Mouse (Mus musculus) macrophage (primary cell): ENCODE measurements at regions not wholly inside any gene's neighbourhood (a gene's known extent, or its start where the extent isn't known, plus 50 kb on each side); places are given as distances from the start of the nearest gene placed in this dataset.

ENCODE experiments used
- H3K27ac ChIP-seq: fragments of 350-480 bp; formaldehyde crosslinking; 2 replicates; pipeline ENCODE4 v1.9.0; 2021
- H3K36me3 ChIP-seq: fragments of 350-480 bp; formaldehyde crosslinking; 2 replicates; pipeline ENCODE4 v1.9.0; 2021; ENCODE audit errors: inconsistent target
- H3K4me3 ChIP-seq: fragments of 350-480 bp; formaldehyde crosslinking; 2 replicates; pipeline ENCODE4 v1.9.0; 2021; ENCODE audit errors: inconsistent target
- H3K79me2 ChIP-seq: fragments of 350-480 bp; formaldehyde crosslinking; 2 replicates; pipeline ENCODE4 v1.9.0; 2021; ENCODE audit errors: inconsistent target
- WGBS: methylation state at CpG from one replicate; pipeline ENCODE4 v1.1.7; 2026; ENCODE audit warnings: inconsistent platforms; ENCODE audit not compliant: missing documents; 5-methylcytosine and 5-hydroxymethylcytosine counted together

GRCm38 (mm10) chr12:25305764-25306653 lies 209.1 kb upstream of the Id2 start:
- no peak overlapping the region for H3K4me3 ChIP-seq
- H3K79me2 ChIP-seq: no peaks in the 10 kb centered on the region
- no peak overlapping the region for H3K27ac ChIP-seq
- H3K36me3 ChIP-seq: no peaks in the 10 kb centered on the region
- 86% methylated on average over 12 of the region's 12 CpGs for WGBS

- H3K36me3 ChIP-seq: no peaks in the 10 kb centered on the region
- WGBS: 92% methylated on average over 4 of the region's 6 CpGs
- no peak overlapping the region for H3K27ac ChIP-seq
- H3K4me3 ChIP-seq: no peak overlapping the region
- no peaks in the 10 kb centered on the region for H3K79me2 ChIP-seq
Measured at GRCm38 (mm10) chr12:25304820-25305511, 208.0 kb upstream of the Id2 start.

DNA sequence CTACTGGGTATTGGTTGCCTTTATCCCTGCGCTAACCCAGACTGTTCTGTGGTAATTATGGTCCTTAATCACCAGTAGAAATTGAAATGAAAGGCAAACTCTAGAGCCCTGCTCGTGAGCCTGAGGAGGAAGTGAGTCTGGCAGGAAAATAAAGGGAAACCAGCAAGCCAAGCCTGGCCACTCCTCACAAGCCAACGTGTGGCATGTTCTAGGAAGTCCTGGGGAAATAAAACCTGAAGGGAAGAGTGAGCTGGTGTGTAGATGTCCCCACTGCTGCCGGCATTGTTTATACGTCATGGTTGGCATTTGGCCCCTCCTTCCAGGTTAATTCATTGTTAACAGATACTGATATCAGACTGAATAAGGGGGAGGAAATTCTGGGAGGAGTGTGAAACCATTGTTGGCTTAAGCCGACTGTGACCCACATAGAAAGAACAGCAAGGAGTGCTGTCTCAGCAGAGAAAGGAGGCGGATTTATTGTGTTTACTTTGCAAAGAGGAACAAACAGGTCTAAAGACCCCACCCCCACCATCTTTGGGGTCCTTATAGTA lies 206.6 kb upstream of the Id2 start:
- peak overlapping the region; percentile 18 for H3K27ac ChIP-seq
- no peak overlapping the region for H3K4me3 ChIP-seq
- WGBS: 17% methylated on average over 7 of the region's 7 CpGs

GRCm38 (mm10) chr12:25300804-25301390 lies 204.0 kb upstream of the Id2 start:
- 49% methylated on average over 9 of the region's 9 CpGs for WGBS
- Histone ChIP-seq H3K27ac (peak overlapping the region; percentile 25; the same call in 1 of the 2 replicates), H3K36me3 (no peaks in the 10 kb centered on the region), H3K79me2 (no peaks in the 10 kb centered on the region), H3K4me3 (no peak overlapping the region)

More for the DNA sequence above, 206.6 kb upstream of the Id2 start:
- Histone ChIP-seq H3K79me2 (no peaks in the 10 kb centered on the region), H3K36me3 (no peaks in the 10 kb centered on the region)

DNA sequence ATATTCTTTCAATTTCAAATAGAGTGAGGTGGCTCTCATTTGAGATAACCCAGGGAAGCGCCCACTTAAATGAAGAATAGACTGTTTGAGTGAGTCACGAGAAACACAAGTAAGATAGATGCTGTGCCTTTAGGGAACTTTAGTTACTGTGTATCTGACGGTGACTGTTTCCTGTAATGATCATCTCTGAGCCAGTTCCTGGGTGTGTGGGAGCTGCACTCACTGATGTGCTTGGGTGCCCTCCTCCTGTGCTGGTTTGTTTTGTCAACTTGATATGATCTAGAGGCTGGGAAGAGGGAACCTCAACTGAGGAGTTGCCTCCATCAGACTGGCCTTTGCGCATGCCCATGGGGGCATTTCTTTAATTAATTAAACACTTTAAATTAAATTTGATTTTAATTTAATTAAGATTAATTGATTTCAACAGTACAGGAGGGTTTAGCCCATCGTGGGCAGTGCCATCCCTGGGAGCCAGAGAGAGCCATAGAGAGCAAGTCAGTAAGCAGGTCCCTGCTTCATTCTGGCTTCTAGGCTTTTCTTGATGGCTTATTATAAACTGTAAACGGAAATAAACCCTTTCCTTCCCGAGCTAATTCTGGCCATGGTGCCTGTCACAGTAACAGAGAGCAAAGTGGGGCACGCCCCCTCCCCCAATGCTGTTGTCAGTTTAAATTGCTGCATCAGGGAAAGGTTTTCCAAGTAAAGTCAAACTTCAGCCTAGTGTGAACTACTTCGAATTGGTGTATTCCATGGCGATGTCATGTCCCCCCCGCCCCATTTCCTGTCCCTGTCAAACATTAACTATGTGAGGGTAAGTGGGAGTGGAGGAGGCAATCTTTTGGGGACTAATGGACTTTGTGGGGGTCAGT lies 202.9 kb upstream of the Id2 start:
- 43% methylated on average over 11 of the region's 11 CpGs for WGBS
- Histone ChIP-seq H3K36me3 (no peaks in the 10 kb centered on the region), H3K27ac (no peak overlapping the region), H3K79me2 (no peaks in the 10 kb centered on the region), H3K4me3 (no peak overlapping the region)

DNA sequence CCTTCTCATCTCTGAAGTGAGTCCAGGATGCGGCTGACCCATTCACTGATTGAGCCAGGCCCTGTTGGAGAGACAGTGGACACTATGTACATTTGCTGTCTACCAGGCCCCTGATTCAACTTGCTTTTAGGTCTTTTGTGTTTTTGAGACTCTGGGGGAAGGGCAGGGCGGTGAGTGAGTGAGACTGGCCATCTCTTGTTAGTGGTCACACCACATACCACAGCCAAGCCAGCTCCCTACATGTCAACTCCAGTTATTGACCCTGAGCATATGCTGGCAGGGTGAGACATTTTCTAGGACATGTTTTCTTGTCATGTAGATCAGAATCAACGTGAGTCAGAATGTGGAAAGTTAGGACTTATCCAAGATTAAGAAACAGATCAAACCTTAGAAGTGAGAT lies 201.8 kb upstream of the Id2 start:
- Histone ChIP-seq H3K4me3 (no peak overlapping the region), H3K27ac (no peak overlapping the region), H3K79me2 (no peaks in the 10 kb centered on the region), H3K36me3 (no peaks in the 10 kb centered on the region)
- 97% methylated on average over 3 of the region's 3 CpGs for WGBS

DNA sequence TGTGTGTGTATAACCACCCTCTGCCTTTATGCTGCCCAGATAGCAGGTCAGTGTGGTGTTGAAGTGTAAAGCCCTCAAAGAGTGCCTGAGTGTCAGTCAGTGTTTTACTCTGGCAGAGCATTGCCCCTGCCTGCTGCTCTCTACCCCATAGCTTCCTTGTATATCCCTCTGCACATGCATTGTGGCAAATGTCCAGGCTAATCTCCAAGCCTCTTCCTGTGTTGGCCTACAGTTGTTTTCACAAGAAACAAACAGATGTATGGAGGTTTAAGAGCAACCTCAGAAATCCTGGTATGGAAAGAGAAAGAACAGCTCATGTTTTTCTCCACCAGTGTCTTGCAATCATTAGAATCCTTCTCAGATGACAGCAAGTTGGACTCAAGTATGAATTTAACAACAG lies 201.0 kb upstream of the Id2 start:
- Histone ChIP-seq H3K27ac (no peak overlapping the region), H3K36me3 (no peaks in the 10 kb centered on the region), H3K4me3 (no peak overlapping the region), H3K79me2 (no peaks in the 10 kb centered on the region)

DNA sequence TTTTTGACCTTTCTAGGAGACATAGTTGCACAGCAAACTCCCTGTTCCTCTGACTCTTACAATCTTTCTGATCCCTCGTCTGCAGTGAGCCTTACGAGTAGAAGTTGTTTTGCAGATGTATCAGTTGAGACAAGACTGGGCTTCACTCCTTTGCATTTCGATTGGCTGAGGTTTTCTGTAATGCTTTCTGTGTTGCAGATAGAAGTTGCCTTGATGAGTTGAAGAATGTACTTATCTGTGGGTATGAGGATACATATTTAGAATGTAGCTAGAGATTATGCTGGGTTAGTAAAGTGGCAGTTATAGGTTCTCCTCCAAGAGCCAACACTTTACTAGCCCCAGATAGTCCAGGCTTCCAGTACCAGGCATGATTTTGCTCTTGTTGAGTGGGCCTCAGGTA lies 199.7 kb upstream of the Id2 start:
- WGBS: 92% methylated on average over 3 of the region's 3 CpGs
- no peak overlapping the region for H3K4me3 ChIP-seq
- no peaks in the 10 kb centered on the region for H3K79me2 ChIP-seq
- H3K27ac ChIP-seq: no peak overlapping the region
- H3K36me3 ChIP-seq: no peaks in the 10 kb centered on the region

DNA sequence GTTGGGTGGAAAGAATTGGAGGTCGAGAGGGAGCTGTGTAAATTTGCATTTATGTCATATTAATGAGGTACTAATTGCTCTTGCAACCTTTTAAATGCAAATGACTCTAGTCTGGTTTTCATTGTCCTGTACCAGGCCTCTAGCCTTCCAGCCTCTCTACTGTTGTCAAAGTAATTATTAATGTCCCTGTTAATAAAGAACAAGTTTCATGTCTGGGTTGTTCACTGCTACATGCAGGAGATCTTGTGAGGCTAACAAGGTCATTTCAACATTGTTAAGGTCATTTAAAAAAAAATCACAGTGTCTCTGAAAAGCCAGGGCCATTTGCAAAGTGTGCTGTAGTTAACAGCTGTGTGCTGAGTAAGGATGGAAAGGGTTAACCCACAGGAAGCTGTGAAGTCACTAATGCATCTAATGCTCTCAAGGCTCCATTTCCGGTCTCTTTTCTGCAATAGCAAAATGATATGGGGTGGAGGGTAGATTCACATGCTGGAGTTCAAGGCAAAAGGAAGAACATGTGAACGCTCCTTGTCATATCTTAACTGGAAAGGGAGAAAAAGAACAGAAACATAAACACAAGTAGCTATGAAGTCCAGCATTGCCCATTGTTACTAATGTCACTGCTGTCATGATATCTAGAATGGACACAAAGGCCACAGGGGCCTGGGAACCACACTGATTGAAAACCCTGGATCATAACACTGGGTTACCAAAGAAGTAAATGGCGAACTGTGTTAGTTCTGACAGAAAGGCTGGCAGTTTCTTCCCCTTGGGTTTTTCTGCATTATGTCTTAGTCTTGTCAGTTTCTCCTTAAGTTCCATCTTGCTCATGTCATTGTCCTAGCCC lies 197.5 kb upstream of the Id2 start:
- H3K79me2 ChIP-seq: no peaks in the 10 kb centered on the region
- no peak overlapping the region for H3K27ac ChIP-seq
- H3K36me3 ChIP-seq: no peaks in the 10 kb centered on the region
- 77% methylated on average over 4 of the region's 4 CpGs for WGBS
- no peak overlapping the region for H3K4me3 ChIP-seq

GRCm38 (mm10) chr12:25293470-25294178 lies 196.7 kb upstream of the Id2 start:
- Histone ChIP-seq H3K4me3 (no peak overlapping the region), H3K79me2 (no peaks in the 10 kb centered on the region), H3K27ac (no peak overlapping the region), H3K36me3 (no peaks in the 10 kb centered on the region)
- WGBS: 93% methylated on average over 6 of the region's 6 CpGs

GRCm38 (mm10) chr12:25289381-25289780 lies 192.4 kb upstream of the Id2 start:
- no peak overlapping the region for H3K27ac ChIP-seq
- no peak overlapping the region for H3K4me3 ChIP-seq
- 13% methylated on average over 2 of the region's 2 CpGs for WGBS
- H3K36me3 ChIP-seq: no peaks in the 10 kb centered on the region
- H3K79me2 ChIP-seq: no peaks in the 10 kb centered on the region

DNA sequence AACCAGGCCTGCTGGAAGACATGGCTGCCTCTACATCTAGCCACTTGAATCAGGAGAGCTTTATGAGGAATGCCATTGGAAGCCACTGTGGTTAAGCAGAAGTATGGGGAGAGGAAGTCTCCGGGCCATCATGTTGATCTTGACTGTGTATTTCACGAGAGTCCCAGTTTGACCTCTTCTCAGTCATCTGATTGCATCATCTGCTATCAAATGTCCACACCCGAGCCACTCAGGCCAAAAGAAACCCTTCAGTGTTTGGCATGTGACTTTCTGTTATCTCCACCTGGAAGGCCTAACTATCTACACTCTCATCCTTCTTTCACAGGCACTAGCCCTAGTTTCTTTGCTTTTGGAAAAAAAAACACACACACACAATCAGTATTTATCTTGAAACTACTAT lies 186.9 kb upstream of the Id2 start:
- Histone ChIP-seq H3K36me3 (no peaks in the 10 kb centered on the region), H3K27ac (peak overlapping the region; percentile 19; the same call in 1 of the 2 replicates)
- 3% methylated on average over 3 of the region's 3 CpGs for WGBS

GRCm38 (mm10) chr12:25281438-25281837 lies 184.5 kb upstream of the Id2 start:
- H3K4me3 ChIP-seq: no peak overlapping the region
- peak overlapping the region; percentile 61 for H3K27ac ChIP-seq
- no peaks in the 10 kb centered on the region for H3K36me3 ChIP-seq
- 13% methylated on average over 1 of the region's 1 CpGs for WGBS
- no peaks in the 10 kb centered on the region for H3K79me2 ChIP-seq

More for the DNA sequence above, 186.9 kb upstream of the Id2 start:
- H3K79me2 ChIP-seq: no peaks in the 10 kb centered on the region
- no peak overlapping the region for H3K4me3 ChIP-seq
